Mouse (Mus musculus): ENCODE measurements around the gene Macc1. TPM values are rescaled to one million over a fixed set of nuclear protein-coding genes. Genes with fewer than 3 reads are reported as not detected.

Macc1 gene
- polyA plus RNA-seq, 1 experiment from 2014 or later = 0.77 TPM

DNA sequence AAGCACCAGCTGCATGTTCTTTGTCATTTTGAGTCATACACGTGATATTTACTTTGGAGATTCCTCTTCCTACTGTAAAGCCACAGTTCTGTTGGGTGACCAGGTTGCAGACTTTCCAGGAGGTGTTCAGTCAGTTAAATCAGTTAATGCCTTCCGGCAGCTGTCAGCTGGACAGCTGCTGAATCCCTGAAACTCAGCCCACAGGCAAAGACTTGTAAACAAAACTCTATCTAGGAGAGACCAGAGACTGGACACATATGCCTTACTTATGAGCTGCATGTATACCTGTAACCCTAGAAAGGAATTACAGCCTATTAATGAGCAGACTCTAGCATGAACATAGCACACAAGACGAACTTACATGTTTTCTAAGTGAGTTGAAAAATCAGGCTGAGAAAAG, 137.2 kb downstream of the Macc1 start:
- peaks cover 7% of the 10 kb centered on the region for H3K4me1 ChIP-seq
- H3K4me3 ChIP-seq = no peak overlapping the region
- peak; percentile 21 for DNase-seq (ENCODE audit: low spot score)
- H3K27me3 ChIP-seq (replicated peaks; ENCODE audit: low read depth, poor library complexity, severe bottlenecking) = no peaks in the 10 kb centered on the region
- H3K27ac ChIP-seq (replicated peaks) = no peak overlapping the region
- no peaks in the 10 kb centered on the region for H3K9me3 ChIP-seq
- WGBS = 60% methylated on average over 3 of the region's 3 CpGs
- no peaks in the 10 kb centered on the region for H3K36me3 ChIP-seq (replicated peaks)

DNA sequence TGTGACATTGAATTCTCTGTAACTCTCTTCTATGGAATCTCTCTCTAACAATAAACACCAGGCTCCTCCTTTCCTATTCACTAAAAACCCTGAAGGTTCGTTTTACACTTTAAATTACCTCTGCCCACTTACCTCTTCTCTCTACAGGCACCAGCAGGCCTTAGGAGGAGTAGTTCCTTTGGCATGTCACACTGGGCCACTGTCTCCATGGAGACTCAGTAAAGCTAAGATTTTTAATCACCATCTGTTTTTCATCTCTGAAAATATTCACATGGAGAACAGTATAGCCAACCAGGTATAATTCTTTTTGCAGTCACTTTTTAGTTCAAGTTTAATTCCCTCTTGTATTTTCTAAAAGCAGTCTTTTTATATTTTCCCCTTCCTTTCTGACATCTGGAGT, 140.0 kb downstream of the Macc1 start:
- DNase-seq (ENCODE audit: low spot score) = no peak
- Histone ChIP-seq H3K36me3 (replicated peaks) (no peaks in the 10 kb centered on the region), H3K27ac (replicated peaks) (no peak overlapping the region), H3K9me3 (no peaks in the 10 kb centered on the region), H3K4me3 (no peak overlapping the region), H3K27me3 (replicated peaks; ENCODE audit: low read depth, poor library complexity, severe bottlenecking) (no peaks in the 10 kb centered on the region), H3K4me1 (peaks cover 7% of the 10 kb centered on the region)
- WGBS = 22% methylated on average over 1 of the region's 1 CpGs

DNA sequence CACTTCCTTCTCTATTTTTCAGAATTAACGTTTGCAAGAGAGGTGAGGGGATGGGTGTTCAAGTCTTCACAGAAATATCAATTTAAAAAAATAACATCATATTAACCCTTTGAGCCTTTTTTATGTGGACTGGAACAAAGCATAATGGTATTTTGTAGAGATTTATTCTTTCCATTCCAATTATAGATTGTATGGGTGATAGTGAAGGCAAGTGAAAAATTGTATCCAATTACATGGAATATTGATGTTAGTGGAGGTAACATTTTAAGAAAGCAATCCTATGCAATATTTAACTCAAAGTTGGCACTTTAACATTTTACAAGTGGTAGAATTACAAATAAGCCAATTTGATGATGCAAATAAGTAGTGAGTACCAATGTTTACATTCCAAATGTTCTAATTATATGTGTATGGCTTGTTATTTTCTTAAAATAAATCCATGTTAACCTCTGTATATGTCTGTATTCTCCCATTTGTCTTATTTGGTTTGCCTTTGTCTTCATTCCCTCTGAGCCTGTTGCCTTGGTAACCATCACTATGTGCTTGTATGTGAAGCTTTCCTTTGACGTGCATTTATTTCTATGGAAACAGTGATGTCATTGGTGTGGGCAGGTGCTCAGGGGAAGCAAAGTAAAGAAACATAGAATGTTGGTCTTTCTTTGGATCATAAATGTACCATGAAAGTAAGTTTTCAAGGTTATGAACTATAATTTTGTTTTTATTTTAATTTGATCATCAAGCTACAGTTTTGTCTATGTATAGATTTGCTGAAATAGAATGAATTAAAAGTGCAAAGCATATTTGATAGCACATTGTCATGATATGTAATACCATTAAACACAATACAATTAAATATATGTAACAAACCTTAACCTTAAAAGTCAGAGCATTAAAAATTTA, 150.2 kb downstream of the Macc1 start:
- no peak for DNase-seq (ENCODE audit: low spot score)
- Histone ChIP-seq H3K4me1 (no peaks in the 10 kb centered on the region), H3K27ac (replicated peaks) (no peak overlapping the region), H3K36me3 (replicated peaks) (no peaks in the 10 kb centered on the region), H3K27me3 (replicated peaks; ENCODE audit: low read depth, poor library complexity, severe bottlenecking) (no peaks in the 10 kb centered on the region), H3K9me3 (no peaks in the 10 kb centered on the region), H3K4me3 (no peak overlapping the region)
- WGBS = 69% methylated on average over 2 of the region's 2 CpGs

DNA sequence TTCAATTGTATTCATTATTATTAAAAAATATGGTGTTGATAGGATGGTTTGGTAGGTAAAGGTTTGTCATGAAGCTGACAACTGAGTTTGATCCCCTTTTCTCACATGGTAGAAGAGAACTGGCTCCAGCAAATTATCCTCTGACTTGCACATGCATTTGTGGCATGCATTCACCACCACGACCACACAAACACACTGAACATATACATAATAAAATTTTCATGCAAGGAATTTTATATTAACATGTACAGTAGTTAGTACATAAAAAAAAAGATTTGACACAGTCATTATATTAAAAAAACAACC, 150.8 kb downstream of the Macc1 start:
- H3K27me3 ChIP-seq (replicated peaks; ENCODE audit: low read depth, poor library complexity, severe bottlenecking) = no peaks in the 10 kb centered on the region
- 64% methylated on average over 1 of the region's 1 CpGs for WGBS
- H3K4me1 ChIP-seq = no peaks in the 10 kb centered on the region
- no peak for DNase-seq (ENCODE audit: low spot score)
- H3K27ac ChIP-seq (replicated peaks) = no peak overlapping the region
- no peak overlapping the region for H3K4me3 ChIP-seq
- no peaks in the 10 kb centered on the region for H3K9me3 ChIP-seq
- no peaks in the 10 kb centered on the region for H3K36me3 ChIP-seq (replicated peaks)

DNA sequence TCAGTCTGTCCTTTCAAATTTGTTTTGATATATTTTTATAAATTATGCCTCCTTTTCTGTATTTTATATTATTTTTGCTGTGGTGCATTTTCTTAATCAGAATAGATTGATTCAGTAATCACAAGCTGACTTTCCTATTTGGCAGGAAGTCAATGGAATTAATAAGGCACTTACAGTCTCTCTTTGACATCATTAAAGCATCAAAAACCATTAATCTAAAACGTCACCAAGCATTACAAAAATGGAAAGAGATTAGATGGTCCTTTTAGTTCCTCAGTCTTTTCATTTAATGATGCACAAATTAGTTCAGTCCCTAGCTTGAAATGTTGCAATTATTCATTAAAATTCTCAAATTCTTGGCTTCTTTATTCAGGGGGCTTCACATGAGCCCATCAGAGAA, 153.6 kb downstream of the Macc1 start:
- no peak overlapping the region for H3K27ac ChIP-seq (replicated peaks)
- H3K27me3 ChIP-seq (replicated peaks; ENCODE audit: low read depth, poor library complexity, severe bottlenecking) = no peaks in the 10 kb centered on the region
- DNase-seq (ENCODE audit: low spot score) = no peak
- H3K4me3 ChIP-seq = no peak overlapping the region
- no peaks in the 10 kb centered on the region for H3K36me3 ChIP-seq (replicated peaks)
- no peaks in the 10 kb centered on the region for H3K4me1 ChIP-seq
- WGBS = 64% methylated on average over 1 of the region's 1 CpGs
- no peaks in the 10 kb centered on the region for H3K9me3 ChIP-seq

DNA sequence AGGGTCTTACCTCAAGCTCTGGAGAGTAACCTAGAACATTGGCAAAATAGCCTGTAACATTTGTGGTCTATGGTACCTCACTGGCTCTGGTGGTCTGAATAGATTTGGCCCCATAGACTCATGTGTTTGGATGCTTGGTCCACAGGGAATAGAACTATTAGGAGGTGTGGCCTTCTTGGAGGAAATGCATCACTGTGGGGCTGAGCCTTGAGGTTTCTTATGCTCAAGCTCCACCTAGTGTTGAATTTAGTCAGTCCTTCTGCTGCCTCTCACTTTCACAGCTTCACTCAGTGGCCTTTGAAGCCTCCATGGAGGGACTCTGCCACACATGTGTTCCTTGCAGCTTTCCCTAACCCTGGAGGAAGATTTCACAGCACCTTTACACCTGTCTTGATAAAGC, 156.2 kb downstream of the Macc1 start:
- DNase-seq (ENCODE audit: low spot score) = no peak
- Histone ChIP-seq H3K27me3 (replicated peaks; ENCODE audit: low read depth, poor library complexity, severe bottlenecking) (no peaks in the 10 kb centered on the region), H3K36me3 (replicated peaks) (no peaks in the 10 kb centered on the region), H3K4me3 (no peak overlapping the region), H3K4me1 (no peaks in the 10 kb centered on the region), H3K27ac (replicated peaks) (no peak overlapping the region), H3K9me3 (no peaks in the 10 kb centered on the region)

DNA sequence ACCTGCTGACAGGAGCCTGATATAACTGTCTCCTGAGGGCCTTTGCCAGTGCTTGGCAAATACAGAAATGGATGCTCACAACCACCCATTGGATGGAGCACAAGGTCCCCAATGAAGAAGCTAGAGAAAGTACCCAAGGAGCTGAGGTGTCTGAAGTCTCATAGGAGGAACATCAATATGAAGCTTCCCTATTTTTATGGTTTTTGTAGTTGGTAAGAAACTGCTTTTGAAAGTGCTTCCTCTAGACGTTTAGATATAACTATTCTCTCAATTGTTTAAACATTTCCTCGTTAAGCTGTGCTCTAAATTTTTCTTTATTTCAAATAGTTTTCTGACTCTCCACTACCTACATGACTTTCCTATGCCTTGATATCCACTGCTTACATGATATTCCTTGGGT, 169.2 kb downstream of the Macc1 start:
- DNase-seq (ENCODE audit: low spot score) = no peak
- H3K9me3 ChIP-seq = no peaks in the 10 kb centered on the region
- H3K27ac ChIP-seq (replicated peaks) = no peak overlapping the region
- 82% methylated on average over 2 of the region's 2 CpGs for WGBS
- no peak overlapping the region for H3K4me3 ChIP-seq
- no peaks in the 10 kb centered on the region for H3K4me1 ChIP-seq
- H3K27me3 ChIP-seq (replicated peaks; ENCODE audit: low read depth, poor library complexity, severe bottlenecking) = no peaks in the 10 kb centered on the region
- H3K36me3 ChIP-seq (replicated peaks) = no peaks in the 10 kb centered on the region

DNA sequence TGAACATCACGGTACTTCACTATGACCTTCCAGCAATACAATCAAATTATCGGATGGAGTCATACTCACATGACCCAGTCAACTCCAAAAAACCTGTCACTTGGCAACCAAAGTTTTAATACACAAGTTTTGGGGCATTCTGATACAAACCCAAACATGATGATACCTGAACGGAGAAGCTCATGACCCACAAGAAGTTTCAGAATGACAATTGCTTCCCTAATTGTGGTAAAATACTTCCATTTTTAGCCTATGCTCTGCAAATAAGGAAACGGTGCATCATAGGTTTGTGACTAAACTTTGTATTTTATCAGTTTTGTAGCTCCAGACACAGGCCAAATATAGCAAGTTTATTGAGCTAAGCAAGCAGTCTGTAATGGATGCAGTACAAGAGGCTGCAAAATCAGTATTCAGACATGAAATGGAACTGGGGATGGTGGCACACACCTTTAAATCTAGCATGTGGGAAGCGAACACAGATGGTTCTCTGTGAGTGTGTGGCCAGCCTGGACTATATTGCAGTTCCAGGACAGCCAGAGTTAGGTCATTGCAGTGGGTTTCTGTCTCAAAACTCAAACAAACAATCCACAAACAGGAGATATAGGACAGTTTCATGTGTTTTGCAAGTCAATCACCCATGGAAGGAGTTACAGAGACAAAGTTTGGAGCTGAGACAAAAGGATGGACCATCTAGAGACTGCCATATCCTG, 170.0 kb downstream of the Macc1 start:
- H3K36me3 ChIP-seq (replicated peaks) = no peaks in the 10 kb centered on the region
- no peak overlapping the region for H3K27ac ChIP-seq (replicated peaks)
- H3K9me3 ChIP-seq = no peaks in the 10 kb centered on the region
- no peaks in the 10 kb centered on the region for H3K27me3 ChIP-seq (replicated peaks; ENCODE audit: low read depth, poor library complexity, severe bottlenecking)
- no peak for DNase-seq (ENCODE audit: low spot score)
- no peak overlapping the region for H3K4me3 ChIP-seq
- WGBS = 90% methylated on average over 5 of the region's 5 CpGs
- H3K4me1 ChIP-seq = no peaks in the 10 kb centered on the region

DNA sequence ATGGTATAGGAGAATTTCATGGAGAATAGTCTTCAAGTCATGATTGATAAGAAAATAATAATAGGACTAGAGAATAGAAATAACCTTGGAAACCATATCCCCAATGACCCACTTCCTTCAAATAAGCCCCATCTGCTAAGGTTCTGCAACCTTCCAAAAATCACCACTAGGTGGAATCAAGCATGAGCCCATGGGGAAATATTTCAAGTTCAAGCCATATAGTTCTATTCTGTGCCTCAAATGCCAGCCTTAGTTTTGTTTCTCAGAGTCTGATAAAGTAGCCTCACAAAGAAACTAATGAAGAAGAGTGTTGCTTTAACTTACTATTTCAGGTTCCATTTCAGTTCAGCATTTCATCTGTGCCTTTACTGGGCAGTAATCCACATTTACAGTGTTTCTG, 197.1 kb downstream of the Macc1 start:
- Histone ChIP-seq H3K27ac (replicated peaks) (no peak overlapping the region), H3K36me3 (replicated peaks) (no peaks in the 10 kb centered on the region), H3K4me3 (no peak overlapping the region), H3K4me1 (no peaks in the 10 kb centered on the region), H3K27me3 (replicated peaks; ENCODE audit: low read depth, poor library complexity, severe bottlenecking) (no peaks in the 10 kb centered on the region), H3K9me3 (no peaks in the 10 kb centered on the region)
- DNase-seq (ENCODE audit: low spot score) = no peak

Other genes with a start within 250 kb of the Macc1 start
- gene Itgb8, start 75.5 kb upstream of the Macc1 start, polyA plus RNA-seq (2016; fragmentation: Nextera tagmentation; extraction: Ambion mirVana) = 6.5 and 9.8 TPM in 2 replicates